Mouse (Mus musculus): ENCODE measurements around the gene Gpc2.

Gpc2 gene

GRCm38 (mm10) chr5:138262001-138262400 lies 17.8 kb downstream of the Gpc2 start:
- no peak for DNase-seq (ENCODE audit: low spot score in 2 of 2)

GRCm38 (mm10) chr5:138260834-138261233 lies 19.0 kb downstream of the Gpc2 start:
- no peak for DNase-seq (ENCODE audit: low spot score in 2 of 2)

- DNase-seq (ENCODE audit: low spot score in 2 of 2) = no peak
These were observed 19.8 kb downstream of the Gpc2 start for GRCm38 (mm10) chr5:138260051-138260450.

GRCm38 (mm10) chr5:138258993-138259392 lies 20.8 kb downstream of the Gpc2 start:
- no peak for DNase-seq (ENCODE audit: low spot score in 2 of 2)

GRCm38 (mm10) chr5:138258542-138258941 lies 21.3 kb downstream of the Gpc2 start:
- no peak for DNase-seq (ENCODE audit: low spot score in 2 of 2)

- DNase-seq (ENCODE audit: low spot score in 2 of 2) = no peak
These were observed 21.7 kb downstream of the Gpc2 start for GRCm38 (mm10) chr5:138258078-138258477.

GRCm38 (mm10) chr5:138257585-138257978 lies 22.2 kb downstream of the Gpc2 start:
- DNase-seq (ENCODE audit: low spot score in 2 of 2) = no peak

GRCm38 (mm10) chr5:138256966-138257584 lies 22.7 kb downstream of the Gpc2 start:
- no peak for DNase-seq (ENCODE audit: low spot score in 2 of 2)

GRCm38 (mm10) chr5:138256094-138256467 lies 23.7 kb downstream of the Gpc2 start:
- no peak for DNase-seq (ENCODE audit: low spot score in 2 of 2)

- DNase-seq (ENCODE audit: low spot score in 2 of 2) = peak; percentile 96 to 98
These were observed 24.3 kb downstream of the Gpc2 start, which contains the start of gene Lamtor4 for GRCm38 (mm10) chr5:138255353-138256093. Lamtor4 (plus strand) TSS chr5:138255482.

- DNase-seq (ENCODE audit: low spot score in 2 of 2) = no peak
These were observed 26.7 kb downstream of the Gpc2 start for GRCm38 (mm10) chr5:138253061-138253460.

- DNase-seq (ENCODE audit: low spot score in 2 of 2) = no peak
These were observed 28.7 kb downstream of the Gpc2 start for GRCm38 (mm10) chr5:138251144-138251543.

- DNase-seq (ENCODE audit: low spot score in 2 of 2) = no peak
These were observed 38.3 kb downstream of the Gpc2 start for GRCm38 (mm10) chr5:138241511-138241910.

- DNase-seq (ENCODE audit: low spot score in 2 of 2) = no peak
These were observed 45.6 kb downstream of the Gpc2 start for GRCm38 (mm10) chr5:138234224-138234623.

GRCm38 (mm10) chr5:138233778-138234177 lies 46.0 kb downstream of the Gpc2 start:
- no peak for DNase-seq (ENCODE audit: low spot score in 2 of 2)

GRCm38 (mm10) chr5:138229511-138229910 lies 50.3 kb downstream of the Gpc2 start:
- no peak for DNase-seq (ENCODE audit: low spot score in 2 of 2)

- DNase-seq (ENCODE audit: low spot score in 2 of 2) = no peak
These were observed 51.8 kb downstream of the Gpc2 start for GRCm38 (mm10) chr5:138228026-138228425.

- no peak for DNase-seq (ENCODE audit: low spot score in 2 of 2)
These were observed 52.4 kb downstream of the Gpc2 start for GRCm38 (mm10) chr5:138227367-138227766.

GRCm38 (mm10) chr5:138226491-138226890 lies 53.3 kb downstream of the Gpc2 start:
- no peak for DNase-seq (ENCODE audit: low spot score in 2 of 2)

- DNase-seq (ENCODE audit: low spot score in 2 of 2) = no peak
These were observed 54.1 kb downstream of the Gpc2 start, which contains the start of gene Nxpe5 for GRCm38 (mm10) chr5:138225700-138226099. Nxpe5 (plus strand) TSS chr5:138225898.

All from left cerebral cortex, adult 9 months (tissue).